Mouse (Mus musculus) heart, adult 2 months (tissue): ENCODE measurements at regions not wholly inside any gene's neighbourhood (a gene's known extent, or its start where the extent isn't known, plus 50 kb on each side); places are given as distances from the start of the nearest gene placed in this dataset.

Experiments
- DNase-seq, 2 experiments: peaks; one replicate each; pipeline ENCODE4 v3.0.0; 2021
- H3K27ac ChIP-seq: fragments of 200-600 bp; 2 replicates; pipeline ENCODE4 v1.8.1; 2022
- H3K27me3 ChIP-seq: fragments of 200-500 bp; 2 replicates; pipeline ENCODE4 v1.6.1; 2012; ENCODE audit warnings: mild to moderate bottlenecking, low read length, inconsistent platforms, mixed read lengths; ENCODE audit not compliant: control insufficient read depth, insufficient read depth
- H3K36me3 ChIP-seq: fragments of 200-500 bp; 2 replicates; pipeline ENCODE4 v1.6.1; 2012; ENCODE audit warnings: low read length, inconsistent platforms; ENCODE audit not compliant: control insufficient read depth, insufficient read depth
- H3K4me1 ChIP-seq: fragments of 200-500 bp; 2 replicates; pipeline ENCODE4 v1.6.1; 2011; ENCODE audit warnings: low read length; ENCODE audit not compliant: control insufficient read depth, insufficient read depth
- H3K4me3 ChIP-seq: fragments of 200-600 bp; 2 replicates; pipeline ENCODE4 v1.8.1; 2022
- H3K79me2 ChIP-seq: fragments of 200-500 bp; replicated peaks from 2 replicates; pipeline ENCODE4 v1.6.1; 2012; ENCODE audit warnings: mild to moderate bottlenecking, inconsistent platforms, low read length, moderate library complexity, mixed read lengths; ENCODE audit not compliant: control insufficient read depth, insufficient read depth
- H3K9ac ChIP-seq: fragments of 200-500 bp; 2 replicates; pipeline ENCODE4 v1.6.1; 2012; ENCODE audit warnings: low read depth, mild to moderate bottlenecking, control low read depth, inconsistent platforms, low read length, mixed read lengths
- CTCF ChIP-seq: fragments of 200-600 bp; IDR thresholded peaks from 2 replicates; pipeline ENCODE4 v1.8.1; 2022; ENCODE audit warnings: antibody characterized with exemption, mild to moderate bottlenecking, moderate library complexity
- EP300 ChIP-seq: fragments of 200-500 bp; IDR thresholded peaks from 2 replicates; pipeline ENCODE4 v1.6.1; 2011; ENCODE audit warnings: low read depth, low read length, control low read depth; ENCODE audit not compliant: insufficient read depth
- POLR2A ChIP-seq: fragments of 200-500 bp; IDR thresholded peaks from 2 replicates; pipeline ENCODE4 v1.6.1; 2011; ENCODE audit warnings: mild to moderate bottlenecking, low read depth, low read length, control low read depth; ENCODE audit not compliant: insufficient read depth
- WGBS: fragments of 180-500 bp; shearing (Covaris S2); methylation state at CpG from one replicate; pipeline ENCODE4 v1.1.7; 2018; 5-methylcytosine and 5-hydroxymethylcytosine counted together
- intact Hi-C: fragments of 180-260 bp; cut with DNase I; formaldehyde crosslinking; loops from one replicate; pipeline ENCODE4 v1.15.1; 2025

GRCm38 (mm10) chr10:8087106-8087505, 131.1 kb upstream of the Tab2 start:
- peak in 1 of 2 experiments; percentile 10 for DNase-seq
- intact Hi-C loops = no loop called here
- Histone ChIP-seq H3K9ac (no peak overlapping the region), H3K27ac (no peak overlapping the region), H3K27me3 (no peaks in the 10 kb centered on the region), H3K4me3 (no peak overlapping the region), H3K4me1 (no peaks in the 10 kb centered on the region), H3K79me2 (no peaks in the 10 kb centered on the region), H3K36me3 (no peaks in the 10 kb centered on the region)
- TF ChIP-seq CTCF (no peak), POLR2A (no peak), EP300 (no peak)
- WGBS = 45% methylated on average over 2 of the region's 2 CpGs

- no peaks in the 10 kb centered on the region for H3K36me3 ChIP-seq
- intact Hi-C loops = no loop called here
- TF ChIP-seq POLR2A = no peak
- no peak for TF ChIP-seq EP300
- TF ChIP-seq CTCF = no peak
- no peaks in the 10 kb centered on the region for H3K79me2 ChIP-seq
- H3K27ac ChIP-seq = no peak overlapping the region
- no peak for DNase-seq
- no peaks in the 10 kb centered on the region for H3K27me3 ChIP-seq
- no peak overlapping the region for H3K9ac ChIP-seq
- H3K4me1 ChIP-seq = no peaks in the 10 kb centered on the region
- no peak overlapping the region for H3K4me3 ChIP-seq
- WGBS = 65% methylated on average over 4 of the region's 4 CpGs
Measured at GRCm38 (mm10) chr10:8086442-8086841, 130.4 kb upstream of the Tab2 start.

- Histone ChIP-seq H3K27ac (no peak overlapping the region), H3K9ac (no peak overlapping the region), H3K27me3 (no peaks in the 10 kb centered on the region), H3K36me3 (no peaks in the 10 kb centered on the region), H3K4me1 (no peaks in the 10 kb centered on the region), H3K79me2 (no peaks in the 10 kb centered on the region), H3K4me3 (no peak overlapping the region)
- intact Hi-C loops = no loop called here
- no peak for DNase-seq
- TF ChIP-seq EP300 (no peak), CTCF (no peak)
- WGBS = 31% methylated on average over 8 of the region's 8 CpGs
Measured at GRCm38 (mm10) chr10:8077904-8078811, 122.1 kb upstream of the Tab2 start.

GRCm38 (mm10) chr10:8072463-8072862, 116.4 kb upstream of the Tab2 start:
- Histone ChIP-seq H3K27me3 (no peaks in the 10 kb centered on the region), H3K4me3 (no peak overlapping the region), H3K79me2 (no peaks in the 10 kb centered on the region), H3K36me3 (no peaks in the 10 kb centered on the region), H3K4me1 (no peaks in the 10 kb centered on the region), H3K27ac (no peak overlapping the region), H3K9ac (no peak overlapping the region)
- DNase-seq = no peak
- WGBS = 60% methylated on average over 1 of the region's 1 CpGs
- TF ChIP-seq EP300 (no peak), CTCF (no peak), POLR2A (no peak)
- intact Hi-C loops = no loop called here

- Histone ChIP-seq H3K36me3 (no peaks in the 10 kb centered on the region), H3K4me1 (no peaks in the 10 kb centered on the region), H3K27ac (no peak overlapping the region), H3K4me3 (no peak overlapping the region), H3K9ac (no peak overlapping the region), H3K27me3 (no peaks in the 10 kb centered on the region), H3K79me2 (no peaks in the 10 kb centered on the region)
- no peak for TF ChIP-seq POLR2A
- no peak for TF ChIP-seq CTCF
- no peak for TF ChIP-seq EP300
- no peak for DNase-seq
- intact Hi-C loops = no loop called here
- WGBS = 50% methylated on average over 3 of the region's 3 CpGs
Measured at GRCm38 (mm10) chr10:8071858-8072257, 115.8 kb upstream of the Tab2 start.

GRCm38 (mm10) chr10:8070472-8070871, 114.4 kb upstream of the Tab2 start:
- Histone ChIP-seq H3K79me2 (no peaks in the 10 kb centered on the region), H3K27me3 (no peaks in the 10 kb centered on the region), H3K27ac (no peak overlapping the region), H3K4me3 (no peak overlapping the region), H3K9ac (no peak overlapping the region), H3K4me1 (no peaks in the 10 kb centered on the region), H3K36me3 (no peaks in the 10 kb centered on the region)
- no peak for DNase-seq
- no peak for TF ChIP-seq POLR2A
- TF ChIP-seq CTCF = no peak
- TF ChIP-seq EP300 = no peak
- intact Hi-C loops = no loop called here
- WGBS = 55% methylated on average over 2 of the region's 2 CpGs
